Mouse (Mus musculus): ENCODE results near the gene Kif19a. TPM values are rescaled to one million over a fixed set of nuclear protein-coding genes. Genes with fewer than 3 reads are reported as not detected.
A peak's percentile ranks its signal among the peaks of the same experiment; 100 is the strongest.

Gene Kif19a
- total RNA-seq, 2 experiments from 2014 or later: 4.8 to 5.3 TPM

DNA sequence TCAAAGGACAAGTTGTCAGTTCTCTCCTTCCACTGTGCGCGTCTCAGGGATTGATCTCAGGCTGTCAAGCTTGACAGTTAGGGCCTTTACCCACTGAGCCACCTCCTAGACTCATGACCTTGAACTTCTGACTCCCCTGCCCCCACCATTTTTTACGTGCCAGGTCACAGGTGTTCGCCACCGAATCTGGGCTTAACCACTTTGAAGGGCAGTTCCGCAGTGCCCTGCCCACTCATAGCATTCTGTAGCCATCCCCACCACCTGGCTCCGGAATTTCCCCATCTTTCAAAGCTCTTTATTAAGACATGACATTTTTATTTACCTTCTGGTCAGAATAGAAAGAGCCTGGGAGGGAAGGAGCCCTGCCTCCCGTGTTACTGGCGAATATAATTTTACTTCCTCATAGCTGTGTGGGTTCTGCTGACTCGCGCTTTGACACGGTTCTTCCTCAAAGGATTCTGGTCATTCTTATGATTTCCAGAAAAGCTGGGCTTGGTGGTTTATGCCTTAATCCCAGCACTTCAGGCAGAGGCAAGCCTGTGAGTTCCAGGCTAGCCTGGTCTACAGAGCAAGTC lies 17.5 kb upstream of the Kif19a start:
- intact Hi-C loops (cut with DNase I): loop anchor here (5.0 to 10.0 kb wide), 2 partner anchors 130 to 307 kb away; no protein-coding TSS in a partner anchor
- DNase-seq (ENCODE audit: low spot score in 2 of 2): no peak

DNA sequence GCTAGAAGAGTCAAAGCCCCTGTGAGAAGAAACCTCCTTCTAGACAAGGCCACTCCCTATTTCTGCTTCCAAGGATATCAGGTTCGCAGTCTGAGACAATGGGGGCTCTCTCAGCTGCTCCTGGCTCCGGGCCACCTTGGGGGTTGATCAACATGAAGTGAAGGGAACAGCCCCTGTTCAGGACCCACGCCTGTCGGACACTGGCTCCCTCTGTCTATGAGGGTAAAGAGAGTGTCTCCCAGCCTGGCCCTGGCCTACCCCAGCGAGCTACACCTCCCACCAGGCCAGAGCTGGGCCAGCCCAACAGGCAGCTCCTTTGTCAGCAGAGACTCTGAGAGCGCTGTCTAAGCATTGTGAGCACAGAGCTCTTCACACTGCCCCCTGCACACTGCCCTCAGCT lies 4.7 kb downstream of the Kif19a start:
- intact Hi-C loops (cut with DNase I): no loop called here
- DNase-seq (ENCODE audit: low spot score in 2 of 2): peak in 1 of 2 experiments; percentile 11

DNA sequence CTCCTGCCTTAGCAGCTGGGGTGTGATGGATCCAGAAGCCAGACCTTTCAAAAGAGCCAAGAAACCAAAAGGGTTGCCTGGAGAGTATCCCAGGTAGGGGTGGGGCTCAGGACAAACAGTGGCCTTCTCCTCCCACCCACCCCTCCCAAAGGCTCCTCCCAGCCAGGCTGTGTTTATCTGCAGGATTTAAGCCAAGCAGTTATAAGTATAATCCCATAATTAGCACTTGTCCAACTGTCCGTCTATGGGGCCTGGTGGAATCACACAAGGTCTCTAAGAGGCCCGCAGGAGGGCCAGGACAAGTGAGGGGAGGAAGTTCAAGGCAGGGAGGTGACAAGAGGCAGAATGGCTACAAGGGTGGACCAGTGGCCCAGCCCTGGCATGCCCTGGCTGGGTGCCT lies 6.7 kb downstream of the Kif19a start:
- intact Hi-C loops (cut with DNase I): no loop called here
- DNase-seq (ENCODE audit: low spot score in 2 of 2): no peak

DNA sequence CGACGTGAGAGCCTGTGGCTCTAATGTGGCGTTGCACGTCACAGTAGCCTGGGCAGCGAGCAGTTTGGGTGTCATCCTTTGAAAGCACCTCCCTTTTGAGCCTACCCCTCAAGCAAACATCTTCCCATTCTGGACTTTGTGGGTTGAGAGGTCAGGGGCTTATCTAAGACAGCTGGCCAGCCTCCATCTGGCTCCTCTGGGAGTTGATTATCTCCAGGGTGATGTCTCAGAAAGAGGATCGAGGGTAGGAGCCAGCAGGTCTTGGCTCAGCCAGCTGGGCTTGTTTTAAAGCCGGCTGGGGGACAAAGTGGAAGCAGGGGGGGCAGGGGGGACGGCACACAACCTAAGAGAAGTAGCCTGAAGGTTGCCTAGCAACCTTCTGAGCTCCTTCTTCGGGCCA lies 14.9 kb downstream of the Kif19a start:
- DNase-seq (ENCODE audit: low spot score in 2 of 2): no peak
- intact Hi-C loops (cut with DNase I): no loop called here

DNA sequence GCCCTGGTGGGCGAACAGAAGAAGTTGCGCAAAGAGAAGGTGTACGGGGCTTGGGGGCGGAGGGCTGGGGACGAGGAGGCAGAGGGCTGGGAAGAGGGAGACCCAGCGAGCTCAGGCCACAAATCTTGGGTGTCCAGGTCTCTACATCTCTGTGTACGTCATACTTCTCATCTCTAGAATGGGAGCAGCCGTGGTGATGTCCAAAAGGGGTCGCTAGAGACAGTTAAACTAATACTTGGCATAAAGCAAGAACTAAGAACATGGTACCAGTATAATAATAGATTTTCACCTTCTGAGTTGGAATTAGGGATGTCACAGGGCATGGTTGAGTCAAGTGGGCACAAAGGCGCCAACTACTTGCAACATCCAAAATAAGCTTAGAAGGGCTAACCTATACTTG lies 20.7 kb downstream of the Kif19a start:
- intact Hi-C loops (cut with DNase I): no loop called here
- DNase-seq (ENCODE audit: low spot score in 2 of 2): no peak

DNA sequence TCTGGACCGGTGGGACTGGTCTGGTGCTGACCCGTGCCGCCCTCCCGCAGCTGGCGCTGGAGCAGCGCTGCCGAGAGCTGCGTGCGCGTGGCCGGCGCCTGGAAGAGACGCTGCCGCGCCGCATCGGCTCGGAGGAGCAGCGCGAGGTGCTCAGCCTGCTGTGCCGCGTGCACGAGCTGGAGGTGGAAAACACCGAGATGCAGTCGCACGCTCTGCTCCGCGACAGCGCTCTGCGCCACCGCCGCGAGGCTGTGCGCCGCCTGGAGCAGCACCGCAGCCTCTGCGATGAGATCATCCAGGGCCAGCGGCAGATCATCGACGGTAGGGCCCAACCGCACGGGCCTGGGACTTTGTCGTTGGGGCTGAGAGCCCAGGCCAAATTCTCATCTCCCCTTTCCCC lies 21.1 kb downstream of the Kif19a start:
- DNase-seq (ENCODE audit: low spot score in 2 of 2): peak; percentile 64 to 74
- intact Hi-C loops (cut with DNase I): no loop called here

DNA sequence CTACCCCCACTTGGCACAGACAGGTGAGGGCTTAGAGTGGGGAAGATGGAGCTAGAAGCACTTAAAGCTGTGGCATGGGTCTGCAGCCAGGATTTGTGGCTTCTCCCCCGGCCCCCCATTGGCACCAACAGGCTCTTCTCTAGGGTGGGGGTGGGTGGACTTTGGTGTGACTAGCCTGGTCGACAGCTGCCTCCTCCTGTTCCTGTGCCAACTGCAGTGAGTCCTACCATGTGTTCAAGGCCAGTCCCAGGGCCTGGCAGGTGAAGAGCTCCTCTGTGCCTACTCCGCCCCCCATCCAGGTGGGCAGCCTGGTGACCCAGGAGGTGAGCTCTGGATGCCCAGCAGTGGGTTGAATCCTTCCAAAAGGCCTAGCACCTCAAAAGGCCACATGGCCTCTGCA lies 22.4 kb downstream of the Kif19a start:
- no peak for DNase-seq (ENCODE audit: low spot score in 2 of 2)
- intact Hi-C loops (cut with DNase I): no loop called here

DNA sequence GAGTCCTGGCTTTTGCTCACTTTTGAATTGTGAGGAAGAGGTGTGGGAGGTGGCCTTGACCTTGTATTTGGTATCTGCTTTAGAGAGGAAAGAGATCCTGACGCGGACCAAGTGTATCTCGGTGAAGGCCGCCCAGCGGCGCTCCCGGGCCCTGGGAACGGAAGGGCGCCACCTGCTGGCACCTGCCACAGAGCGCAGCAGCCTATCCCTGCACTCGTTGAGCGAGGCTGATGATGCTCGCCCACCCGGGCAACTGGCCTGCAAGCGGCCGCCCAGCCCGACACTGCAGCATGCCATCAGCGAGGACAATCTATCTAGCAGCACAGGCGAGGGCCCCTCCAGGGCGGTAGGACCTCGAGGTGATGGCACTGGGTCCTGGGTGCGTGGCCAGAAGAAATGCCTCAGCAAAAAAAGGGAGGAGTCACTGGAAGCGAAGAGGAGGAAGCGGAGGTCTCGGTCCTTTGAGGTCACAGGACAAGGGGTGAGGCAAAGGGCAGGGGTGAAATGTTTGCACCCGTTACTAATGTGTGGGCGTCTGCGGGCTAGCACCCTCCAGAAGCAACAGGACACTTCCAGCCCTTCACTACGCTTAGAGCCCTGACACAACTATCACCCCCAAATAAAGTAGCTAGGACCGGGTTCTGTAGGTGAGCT lies 24.0 kb downstream of the Kif19a start:
- DNase-seq (ENCODE audit: low spot score in 2 of 2): peak; percentile 77 to 83
- intact Hi-C loops (cut with DNase I): loop anchor here (1.0 kb wide), 1 partner anchor 44 kb away; no protein-coding TSS in a partner anchor

DNA sequence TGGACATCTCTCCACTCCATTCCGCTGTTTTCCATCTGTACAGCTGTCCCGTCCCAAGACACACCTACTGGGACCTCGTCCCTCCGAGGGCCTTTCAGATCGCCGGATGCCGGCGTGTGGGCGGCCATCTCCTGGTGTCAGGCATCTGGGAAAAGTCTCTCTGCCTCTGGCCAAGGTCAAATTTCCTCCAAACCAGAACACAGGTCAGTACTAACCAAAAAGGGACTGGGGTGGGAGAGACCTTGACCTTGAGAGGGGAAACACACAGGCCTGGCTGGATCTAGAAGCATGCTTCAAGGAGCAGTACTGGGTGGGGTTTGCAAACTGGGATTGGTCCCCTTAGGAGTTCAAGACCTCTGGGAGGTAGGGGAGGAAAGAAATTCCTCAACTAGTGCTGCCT lies 24.5 kb downstream of the Kif19a start:
- intact Hi-C loops (cut with DNase I): loop anchor here (1.0 to 5.0 kb wide), 2 partner anchors 44 to 122 kb away; partner anchors contain the start of gene Rpl38
- no peak for DNase-seq (ENCODE audit: low spot score in 2 of 2)

DNA sequence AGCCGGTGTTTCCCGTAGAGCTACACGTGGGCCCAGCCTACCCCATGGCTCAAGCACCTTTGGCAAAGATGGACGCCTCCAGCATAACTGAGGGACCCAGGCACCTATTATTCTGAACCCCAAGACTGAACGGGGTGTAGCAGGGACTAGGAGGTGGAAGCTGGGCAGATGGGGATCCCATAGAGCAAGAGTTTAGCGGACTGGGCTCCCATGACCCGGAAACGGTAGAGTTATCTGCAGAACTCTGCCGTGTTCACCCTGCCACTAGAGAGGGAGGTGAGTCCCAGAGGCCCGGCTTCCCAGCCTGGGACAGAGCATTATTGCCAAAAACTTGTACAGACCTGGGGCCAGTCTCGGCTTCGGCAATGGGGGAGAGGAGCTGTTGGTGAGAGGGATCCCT lies 25.0 kb downstream of the Kif19a start:
- intact Hi-C loops (cut with DNase I): loop anchor here (5.0 kb wide), 1 partner anchor 123 kb away; the partner anchor contains the start of gene Rpl38
- DNase-seq (ENCODE audit: low spot score in 2 of 2): no peak

DNA sequence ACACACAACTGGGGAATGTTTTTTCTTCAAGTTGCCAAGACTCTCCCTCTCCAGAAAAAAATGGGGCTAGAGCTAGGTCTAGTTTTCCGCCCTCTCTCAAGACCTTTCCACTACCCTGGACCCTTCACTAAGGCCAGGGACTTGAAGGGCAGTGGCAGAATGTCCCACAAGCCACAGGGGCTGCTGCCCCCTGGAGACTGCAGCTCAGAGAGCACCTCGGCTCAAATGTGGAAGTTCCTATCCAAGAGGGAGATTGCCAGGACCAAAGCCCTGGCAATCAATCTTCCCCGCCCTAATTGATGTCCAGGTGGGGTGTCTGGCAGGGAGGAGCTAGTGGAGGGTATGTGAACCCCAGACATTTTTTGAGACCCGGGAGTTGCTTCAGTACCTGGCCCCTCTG lies 25.7 kb downstream of the Kif19a start:
- intact Hi-C loops (cut with DNase I): loop anchor here (5.0 kb wide), 1 partner anchor 124 kb away; the partner anchor contains the start of gene Rpl38
- no peak for DNase-seq (ENCODE audit: low spot score in 2 of 2)

DNA sequence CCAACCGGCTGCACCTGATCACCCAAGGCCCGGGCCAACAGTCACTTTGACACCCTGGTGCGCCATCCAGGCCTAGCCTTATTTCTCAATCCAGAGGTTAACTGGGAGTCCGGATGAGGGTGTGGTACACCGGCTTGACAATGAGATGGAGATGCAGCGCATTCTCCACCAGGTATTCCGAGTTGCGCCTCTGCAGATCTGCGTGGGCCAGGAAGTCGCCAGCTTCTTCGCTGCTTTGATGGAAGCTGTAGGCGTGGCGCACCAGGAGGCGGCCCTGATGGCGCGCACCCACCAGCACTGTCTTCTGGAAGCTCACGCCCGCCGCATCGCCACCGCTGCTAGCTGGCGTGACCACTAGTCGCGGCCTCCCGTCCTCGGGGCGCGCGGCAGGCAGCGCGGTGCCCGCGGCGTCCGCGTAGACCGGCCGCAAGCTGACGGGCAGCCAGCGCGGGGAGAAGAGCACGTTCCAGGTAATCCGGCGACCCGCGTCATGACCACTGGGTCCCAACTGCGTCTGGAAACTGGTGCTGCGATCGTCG lies 26.2 kb downstream of the Kif19a start:
- intact Hi-C loops (cut with DNase I): loop anchor here (5.0 kb wide), 1 partner anchor 124 kb away; the partner anchor contains the start of gene Rpl38
- peak; percentile 37 to 39 for DNase-seq (ENCODE audit: low spot score in 2 of 2)

DNA sequence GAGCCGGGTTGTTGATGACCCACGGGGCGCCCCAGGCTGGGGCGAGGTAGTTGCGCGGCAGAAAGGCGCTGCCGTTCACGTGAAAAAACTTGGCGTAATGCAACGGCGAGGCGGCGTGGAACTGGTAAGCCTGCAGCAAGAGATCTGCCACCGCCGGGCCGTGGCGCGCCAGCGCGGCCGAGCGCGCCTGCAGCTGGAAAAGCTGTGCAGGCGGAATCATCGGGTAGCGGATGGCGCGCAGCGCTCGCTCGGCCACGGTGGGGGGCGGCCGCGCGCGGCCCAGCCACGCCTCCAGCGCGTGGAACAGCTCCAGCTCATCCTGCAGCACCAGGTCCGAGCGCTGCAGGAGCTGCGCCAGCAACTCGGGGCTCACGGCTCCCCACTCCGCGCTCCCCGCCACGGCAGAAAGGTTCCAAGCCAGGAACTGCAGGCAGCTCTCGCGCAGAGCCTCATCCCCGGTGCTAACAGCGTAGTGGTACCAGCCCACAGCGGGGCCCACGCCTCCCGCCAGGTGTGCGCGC lies 26.8 kb downstream of the Kif19a start:
- intact Hi-C loops (cut with DNase I): loop anchor here (5.0 kb wide), 1 partner anchor 125 kb away; the partner anchor contains the start of gene Rpl38
- DNase-seq (ENCODE audit: low spot score in 2 of 2): peak; percentile 53 to 57

DNA sequence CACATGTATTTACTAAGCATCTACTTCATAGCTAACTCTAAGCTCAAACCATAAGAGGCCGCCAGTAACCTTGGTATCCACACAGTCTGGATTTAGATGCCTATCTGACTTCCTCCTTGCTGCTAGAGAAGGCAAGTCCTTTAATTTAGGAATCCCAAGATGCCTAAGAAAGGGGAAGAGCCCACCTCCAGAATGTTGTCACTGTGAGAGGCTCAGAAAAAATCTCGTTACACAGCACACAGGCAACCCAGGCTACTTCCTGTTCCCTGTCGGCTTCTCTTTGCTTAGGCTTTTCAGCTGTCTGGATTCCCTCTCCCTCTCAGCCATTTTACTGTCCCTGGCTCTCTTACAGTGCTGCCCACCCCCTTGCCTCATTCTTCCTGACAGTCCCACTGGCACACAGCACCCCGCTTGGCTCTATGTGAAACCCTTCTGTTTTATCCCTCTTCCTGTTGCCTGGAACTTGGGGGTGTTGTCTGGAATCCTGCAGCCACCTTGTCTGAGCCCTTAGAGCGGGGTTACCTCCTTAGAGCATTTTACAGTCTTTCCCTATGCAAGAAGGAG lies 27.8 kb downstream of the Kif19a start:
- intact Hi-C loops (cut with DNase I): loop anchor here (5.0 kb wide), 1 partner anchor 126 kb away; the partner anchor contains the start of gene Rpl38
- peak in 1 of 2 experiments; percentile 60 for DNase-seq (ENCODE audit: low spot score in 2 of 2)

DNA sequence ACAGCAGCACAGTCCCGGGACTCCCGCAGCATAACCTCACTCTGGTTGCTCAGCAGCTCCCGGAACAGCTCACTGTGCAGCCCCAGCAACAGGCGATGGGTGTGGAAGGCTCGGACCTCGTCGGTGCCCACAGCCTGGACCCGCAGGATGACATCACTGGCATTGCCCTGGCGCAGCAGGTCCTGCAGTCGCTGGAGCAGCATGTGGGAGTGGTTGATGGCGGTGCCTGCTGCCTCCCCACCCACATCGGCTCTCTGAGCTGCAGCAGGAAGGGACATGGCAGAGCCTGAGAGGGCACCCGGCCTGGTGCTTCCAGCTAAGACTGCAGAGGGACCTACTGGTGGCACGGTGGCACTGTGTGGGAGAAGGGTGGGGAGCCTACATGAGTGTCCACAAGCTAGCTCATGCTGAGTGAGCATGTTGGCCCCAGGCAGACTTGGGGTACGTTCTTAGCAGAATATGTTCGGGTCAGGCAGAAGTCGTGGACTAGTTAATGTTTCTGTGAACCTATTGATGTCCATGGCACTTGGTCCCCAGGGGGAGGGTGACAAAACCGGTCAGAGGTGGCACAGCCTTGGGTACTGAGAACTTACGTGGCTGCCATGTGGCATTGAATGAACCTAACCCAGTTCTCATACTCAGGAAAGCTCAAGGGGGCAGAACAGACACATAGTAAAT lies 28.8 kb downstream of the Kif19a start:
- no peak for DNase-seq (ENCODE audit: low spot score in 2 of 2)
- intact Hi-C loops (cut with DNase I): loop anchor here (5.0 kb wide), 1 partner anchor 127 kb away; the partner anchor contains the start of gene Rpl38

DNA sequence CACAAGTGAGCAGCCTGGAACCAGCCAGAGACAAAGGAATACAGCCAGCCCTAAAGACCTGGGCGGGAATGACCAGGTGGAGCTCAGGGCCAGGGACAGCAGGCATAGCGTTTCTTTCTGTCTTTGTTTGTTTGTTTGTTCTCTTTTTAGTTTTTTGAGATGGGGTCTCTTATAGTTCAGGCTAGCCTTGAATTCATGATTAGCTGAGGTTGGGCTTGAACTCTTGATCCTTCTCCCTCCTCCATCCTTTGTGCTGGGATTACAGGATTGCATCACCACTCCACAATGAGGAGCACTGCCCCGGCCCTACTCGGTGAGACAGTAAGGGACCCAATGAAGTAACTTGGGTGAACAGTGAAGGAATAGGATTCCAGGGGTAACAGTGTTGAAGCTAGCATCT lies 29.5 kb downstream of the Kif19a start:
- DNase-seq (ENCODE audit: low spot score in 2 of 2): no peak
- intact Hi-C loops (cut with DNase I): loop anchor here (1.0 to 5.0 kb wide), 3 partner anchors 28 to 127 kb away; partner anchors contain the start of genes Rpl38 and Ttyh2

DNA sequence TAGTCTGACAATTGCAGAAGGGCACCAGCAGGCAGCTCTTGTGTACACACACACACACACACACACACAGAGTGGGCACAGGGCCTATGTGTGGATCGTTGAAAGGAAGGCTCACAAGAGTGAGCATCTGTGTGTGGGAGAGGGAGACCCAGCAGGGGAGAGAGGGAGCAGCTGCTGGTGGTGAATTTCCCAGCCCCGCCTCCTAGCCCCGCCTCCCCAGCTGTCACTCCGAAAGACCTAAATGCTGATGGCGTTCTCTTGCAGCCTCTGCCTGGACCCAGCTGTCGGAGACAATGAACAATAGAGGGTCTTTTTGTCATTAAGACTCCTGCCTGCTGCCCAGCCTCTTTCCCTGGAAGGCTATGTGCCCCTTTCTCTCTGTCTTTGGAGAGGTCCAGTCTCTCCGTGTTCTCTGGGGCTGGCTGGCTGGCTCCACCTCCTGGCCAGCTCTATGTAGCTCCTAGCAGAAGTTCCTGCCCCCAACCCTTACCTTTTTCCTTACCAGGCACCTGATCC lies 30.1 kb downstream of the Kif19a start:
- intact Hi-C loops (cut with DNase I): loop anchor here (1.0 to 5.0 kb wide), 2 partner anchors 27 to 118 kb away; partner anchors contain the start of gene Ttyh2
- DNase-seq (ENCODE audit: low spot score in 2 of 2): peak; percentile 90 to 98

DNA sequence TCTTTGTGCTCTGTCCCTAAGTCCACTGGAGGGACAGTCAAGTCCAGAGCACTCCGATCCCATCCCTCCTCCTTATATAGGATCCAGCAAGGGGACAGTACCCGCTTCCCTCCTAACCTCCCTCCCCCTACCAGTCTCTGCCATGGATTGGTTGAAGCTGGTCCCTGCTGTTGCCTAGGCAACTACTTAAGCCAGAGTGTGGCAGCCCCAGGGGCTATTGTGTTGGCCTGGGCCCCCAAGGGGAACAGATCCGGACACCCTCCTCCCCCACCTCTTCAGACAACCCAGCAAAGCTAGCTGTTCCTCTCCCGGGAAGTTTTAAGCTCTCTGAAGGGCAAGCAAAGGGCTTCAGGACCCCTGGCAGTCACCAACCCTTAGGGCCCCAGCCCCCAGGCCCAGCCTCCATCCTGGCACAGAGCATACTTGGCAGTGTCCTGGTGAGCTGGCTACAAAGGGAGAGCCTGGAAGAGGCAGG lies 30.7 kb downstream of the Kif19a start, which contains the start of gene Btbd17:
Btbd17 (minus strand) TSS at position 98 of the 475 bp plus-strand sequence.
- peak; percentile 37 to 71 for DNase-seq (ENCODE audit: low spot score in 2 of 2)
- intact Hi-C loops (cut with DNase I): loop anchor here (1.0 to 5.0 kb wide), 2 partner anchors 26 to 119 kb away; partner anchors contain the start of gene Ttyh2

DNA sequence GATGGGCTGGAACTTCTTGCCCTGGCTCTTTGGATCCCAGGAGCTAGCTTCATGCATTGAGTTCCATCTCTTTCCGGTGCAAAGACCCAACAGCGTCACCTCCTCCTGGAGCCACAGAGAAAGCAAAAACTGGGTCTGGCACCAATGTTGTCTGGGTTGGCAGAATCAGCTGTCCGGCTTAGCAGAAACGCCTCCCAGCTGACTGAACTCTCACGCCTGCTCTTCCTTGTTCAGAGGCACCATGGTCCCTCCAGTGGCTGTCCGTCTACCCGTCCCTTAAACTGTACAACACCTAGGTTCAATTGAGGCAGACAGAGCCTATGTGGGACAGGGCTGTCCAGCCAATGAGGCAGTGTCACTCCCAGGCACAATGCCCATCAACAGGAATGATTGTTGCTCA lies 32.0 kb downstream of the Kif19a start:
- DNase-seq (ENCODE audit: low spot score in 2 of 2): no peak
- intact Hi-C loops (cut with DNase I): loop anchor here (5.0 kb wide), 1 partner anchor 120 kb away; the partner anchor contains the start of gene Ttyh2
